Comparison of ENCODE assay signal across 20 mouse cellular contexts in genomic region chr6:122715886-122716285, GRCm38 (mm10). TPM values are rescaled to one million over a fixed set of nuclear protein-coding genes. Genes with fewer than 3 reads are reported as not detected.
DNase-seq lines count a peak whose midpoint lies in the region; ATAC-seq lines count a peak whose summit lies in the region.
"Had no signal": no experiment of that assay in that cellular context is flagged by ENCODE, and none has a peak within 500 bp of the region (broad histone marks: within the 10 kb centered on the region; RNA-seq: fewer than 3 reads in every experiment).

No protein-coding gene starts in this region.

- H3K9ac ChIP-seq in limb, embryonic 12.5 days (replicated peaks), result no peak overlapping the region
- H3K9ac ChIP-seq: intestine, embryonic 15.5 days; liver, embryonic 15.5 days; neural tube, embryonic 15.5 days had no signal

- WGBS in limb, embryonic 12.5 days, result 10% methylated on average over 4 of the region's 4 CpGs
- WGBS in limb, embryonic 10.5 days, result 6% methylated on average over 4 of the region's 4 CpGs
- WGBS in midbrain, embryonic 10.5 days, result 3% methylated on average over 4 of the region's 4 CpGs

- peak; percentile 26 for DNase-seq in embryo, embryonic 11 days
- DNase-seq in embryo, embryonic 10 days (ENCODE audit: low spot score), result no peak
- no peak for DNase-seq in limb, embryonic 10.5 days (ENCODE audit: low spot score)
- peak; percentile 50 for DNase-seq in midbrain, embryonic 10.5 days (ENCODE audit: low spot score)
- no peak for DNase-seq in natural killer cell, adult 2 months (ENCODE audit: low spot score in 2 of 2)
- DNase-seq in frontal cortex, postnatal 14 days (ENCODE audit: low spot score in 2 of 2), result no peak
- DNase-seq: adrenal gland, postnatal 25 days; layer of hippocampus, adult 9-11 months; retina, postnatal 1 day; spleen, adult 18-20 months; thymus, postnatal 14 days had no signal

- no peak for ATAC-seq in limb, embryonic 12.5 days (ENCODE audit: insufficient number of reproducible peaks, insufficient read depth, low FRiP score, low TSS enrichment, low read depth)
- ATAC-seq in granulocyte monocyte progenitor cell, adult 5-6 weeks (replicated peaks; ENCODE audit: poor library complexity, severe bottlenecking), result no peak
- ATAC-seq: intestine, embryonic 15.5 days had no signal

- no peak overlapping the region for H3K4me3 ChIP-seq in limb, embryonic 12.5 days (replicated peaks)
- H3K4me3 ChIP-seq in limb, embryonic 10.5 days, result no peak overlapping the region
- H3K4me3 ChIP-seq in midbrain, embryonic 10.5 days, result 0 out of 2 replicates have a peak overlapping the region, but pooled peaks have one; percentile 3
- H3K4me3 ChIP-seq: intestine, embryonic 15.5 days; liver, embryonic 15.5 days; neural tube, embryonic 15.5 days had no signal

- peak overlapping the region; percentile 6; the same call in 1 of the 2 replicates for H3K4me2 ChIP-seq in limb, embryonic 12.5 days
- H3K4me2 ChIP-seq: intestine, embryonic 15.5 days; liver, embryonic 15.5 days; neural tube, embryonic 15.5 days had no signal

- no peaks in the 10 kb centered on the region for H3K36me3 ChIP-seq in limb, embryonic 12.5 days
- H3K36me3 ChIP-seq in limb, embryonic 10.5 days, result no peaks in the 10 kb centered on the region
- no peaks in the 10 kb centered on the region for H3K36me3 ChIP-seq in midbrain, embryonic 10.5 days
- H3K36me3 ChIP-seq: intestine, embryonic 15.5 days; liver, embryonic 15.5 days; neural tube, embryonic 15.5 days had no signal

- H3K27ac ChIP-seq in limb, embryonic 12.5 days, result no peak overlapping the region
- no peak overlapping the region for H3K27ac ChIP-seq in limb, embryonic 10.5 days
- peak overlapping the region; percentile 76 for H3K27ac ChIP-seq in midbrain, embryonic 10.5 days (replicated peaks)
- H3K27ac ChIP-seq: intestine, embryonic 15.5 days; kidney, postnatal 0 days; liver, embryonic 15.5 days; neural tube, embryonic 15.5 days had no signal

- no peaks in the 10 kb centered on the region for H3K27me3 ChIP-seq in limb, embryonic 12.5 days
- H3K27me3 ChIP-seq in limb, embryonic 10.5 days (ENCODE audit: low read depth, poor library complexity, severe bottlenecking), result no peaks in the 10 kb centered on the region
- H3K27me3 ChIP-seq in midbrain, embryonic 10.5 days (ENCODE audit: low read depth, poor library complexity, severe bottlenecking), result no peaks in the 10 kb centered on the region
- H3K27me3 ChIP-seq: intestine, embryonic 15.5 days; liver, embryonic 15.5 days; neural tube, embryonic 15.5 days had no signal

- no peaks in the 10 kb centered on the region for H3K4me1 ChIP-seq in limb, embryonic 12.5 days (replicated peaks)
- peaks cover 4% of the 10 kb centered on the region for H3K4me1 ChIP-seq in limb, embryonic 10.5 days
- peaks cover 20% of the 10 kb centered on the region for H3K4me1 ChIP-seq in midbrain, embryonic 10.5 days
- H3K4me1 ChIP-seq: intestine, embryonic 15.5 days; liver, embryonic 15.5 days had no signal

- no peaks in the 10 kb centered on the region for H3K9me3 ChIP-seq in limb, embryonic 12.5 days
- no peaks in the 10 kb centered on the region for H3K9me3 ChIP-seq in limb, embryonic 10.5 days (replicated peaks)
- no peaks in the 10 kb centered on the region for H3K9me3 ChIP-seq in midbrain, embryonic 10.5 days (replicated peaks)
- H3K9me3 ChIP-seq: intestine, embryonic 15.5 days; liver, embryonic 15.5 days; neural tube, embryonic 15.5 days had no signal

RNA-seq across cellular contexts. Expression of gene Nanog, which starts 8.6 kb away (rescaled TPM):
- 0.10 and 0.24 TPM in 2 replicates for polyA plus RNA-seq in limb, embryonic 12.5 days (2016; fragmentation: Nextera tagmentation; extraction: Ambion mirVana)
- 0.11 TPM in 1 of 2 replicates, not detected in the other for polyA plus RNA-seq in limb, embryonic 10.5 days (2016; fragmentation: Nextera tagmentation; extraction: Ambion mirVana)
- polyA plus RNA-seq in midbrain, embryonic 10.5 days (2016; fragmentation: Nextera tagmentation; extraction: Ambion mirVana), result 0.09 and 0.32 TPM in 2 replicates
- total RNA-seq in granulocyte monocyte progenitor cell, adult 5-6 weeks (2014; fragmentation: Nextera tagmentation), result not detected in 2 replicates
- total RNA-seq in granulocyte monocyte progenitor cell, adult 5-6 weeks (2017), result not detected in 2 replicates
- total RNA-seq: adrenal gland, postnatal 25 days; gastrocnemius, adult 8-10 months; left cerebral cortex, postnatal 14 days; monocyte, adult 5-6 weeks had no signal
- polyA plus RNA-seq: kidney, postnatal 0 days; liver, embryonic 15.5 days; neural tube, embryonic 15.5 days had no signal

Comparison
In these comparisons a context has a peak if more than half of its experiments do, and no peak if none do; other contexts are left out.
1. DNase-seq: peak in embryo, embryonic 11 days (single experiment) and midbrain, embryonic 10.5 days (single experiment); none in embryo, embryonic 10 days (single experiment), limb, embryonic 10.5 days (single experiment), natural killer cell, adult 2 months (0 of 2) and frontal cortex, postnatal 14 days (0 of 2).